Mouse (Mus musculus): ENCODE data around the gene Olfr986.

DNA sequence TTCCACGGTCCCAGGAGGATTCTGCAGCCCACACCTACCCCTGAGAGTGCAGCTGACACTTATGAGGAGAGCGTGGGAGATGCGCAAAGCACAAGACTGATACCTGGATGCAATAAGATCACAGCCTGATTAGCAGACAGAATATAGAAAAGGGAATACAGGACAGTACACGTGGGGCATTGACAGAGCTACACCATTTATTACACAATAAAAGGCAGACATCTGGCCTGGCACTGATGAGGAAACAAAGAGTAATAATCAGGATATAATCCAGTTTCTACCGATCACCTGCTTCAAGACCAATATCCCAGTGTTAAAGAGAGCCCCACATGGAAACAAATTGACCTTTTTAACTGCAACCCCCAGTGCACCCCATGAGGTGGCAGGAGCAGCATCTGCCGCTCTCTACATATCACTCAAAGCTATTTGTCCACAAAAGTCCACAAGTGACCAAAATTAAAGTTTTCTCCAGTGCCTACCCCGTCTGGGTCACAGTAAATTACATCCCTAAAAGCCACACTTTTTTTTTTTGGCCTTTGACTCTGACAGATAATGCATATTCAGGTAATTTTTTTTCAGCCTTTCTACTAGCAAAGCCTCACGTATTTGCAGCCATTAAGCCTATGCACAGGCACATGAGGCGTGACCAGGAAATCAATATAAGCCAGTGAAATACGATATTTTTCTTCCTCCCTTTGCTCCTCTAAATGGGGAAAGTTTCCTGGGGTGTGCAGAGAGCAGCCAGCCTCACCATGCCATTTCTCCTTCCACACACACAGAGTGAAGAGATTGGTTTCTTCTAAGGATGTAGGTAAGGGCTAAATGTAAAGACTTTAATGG, 53.7 kb downstream of the Olfr986 start:
- TF ChIP-seq TAL1 (conservative IDR thresholded peaks at IDR 0.05; ENCODE audit: low read depth, low read length) (no peak), CTCF (IDR thresholded peaks at IDR 0.05; ENCODE audit: low read depth, low read length) (no peak)
